ENCODE assay signal across 10 mouse cellular contexts in the genomic region with DNA sequence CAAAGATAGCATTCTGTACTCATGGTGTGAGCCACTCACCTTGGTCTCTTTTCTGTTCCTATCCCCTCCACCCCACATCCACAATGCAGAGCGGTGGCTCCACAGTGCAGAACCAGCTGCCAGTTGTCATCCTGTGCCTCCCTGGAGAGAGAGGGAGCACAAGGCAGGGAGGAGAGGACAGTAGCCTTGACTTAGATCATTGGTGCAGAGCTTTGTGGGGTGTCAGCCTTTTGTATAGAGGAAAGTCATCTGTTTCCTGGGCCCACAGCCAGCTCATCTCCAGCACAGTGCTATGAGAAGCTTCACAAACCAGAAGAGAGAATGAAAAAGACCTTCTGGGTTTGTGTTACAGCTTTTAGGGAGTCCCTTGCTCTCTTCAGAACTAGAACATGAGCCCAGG.
A peak's percentile ranks its signal among the peaks of the same experiment; 100 is the strongest.
DNase-seq lines count a peak whose midpoint lies in the region; ATAC-seq and TF ChIP-seq lines count a peak whose summit lies in the region.
"Had no signal": no experiment of that assay in that cellular context is flagged by ENCODE, and none has a peak within 500 bp of the region (broad histone marks: within the 10 kb centered on the region; RNA-seq: fewer than 3 reads in every experiment).

No protein-coding gene starts in this region.

- H3K4me3 ChIP-seq in lung, embryonic 14.5 days (ENCODE audit: low read depth, low read length) = no peak overlapping the region
- no peak overlapping the region for H3K4me3 ChIP-seq in lung, adult 2 months (replicated peaks; ENCODE audit: extremely low read depth, low read depth, low read length)
- H3K4me3 ChIP-seq in intestine, embryonic 16.5 days (ENCODE audit: low read length) = no peak overlapping the region
- no peak overlapping the region for H3K4me3 ChIP-seq in stomach, postnatal 0 days (ENCODE audit: low read depth, low read length)
- H3K4me3 ChIP-seq in midbrain, embryonic 11.5 days (ENCODE audit: low read depth, low read length) = no peak overlapping the region
- no peak overlapping the region for H3K4me3 ChIP-seq in liver, embryonic 12.5 days
- H3K4me3 ChIP-seq: heart, adult 2 months had no signal

- ATAC-seq in lung, embryonic 14.5 days (ENCODE audit: insufficient read depth) = peak; percentile 92
- ATAC-seq in intestine, embryonic 16.5 days = peak; percentile 75
- 0 out of 2 replicates have a peak, but pooled peaks have one; percentile 19 for ATAC-seq in stomach, postnatal 0 days (ENCODE audit: low FRiP score, low TSS enrichment)
- no peak for ATAC-seq in midbrain, embryonic 11.5 days (ENCODE audit: low FRiP score)
- no peak for ATAC-seq in liver, embryonic 12.5 days

- TF ChIP-seq EP300 in stomach, postnatal 0 days (optimal IDR thresholded peaks at IDR 0.05) = no peak

- no peak overlapping the region for H3K4me2 ChIP-seq in lung, embryonic 14.5 days
- H3K4me2 ChIP-seq in intestine, embryonic 16.5 days (ENCODE audit: low read depth, low read length) = no peak overlapping the region
- H3K4me2 ChIP-seq in stomach, postnatal 0 days (replicated peaks; ENCODE audit: low read depth) = no peak overlapping the region
- no peak overlapping the region for H3K4me2 ChIP-seq in midbrain, embryonic 11.5 days
- H3K4me2 ChIP-seq in liver, embryonic 12.5 days = no peak overlapping the region

- no peaks in the 10 kb centered on the region for H3K27me3 ChIP-seq in lung, embryonic 14.5 days (ENCODE audit: insufficient read depth, low read length)
- H3K27me3 ChIP-seq in intestine, embryonic 16.5 days (replicated peaks; ENCODE audit: control insufficient read depth, insufficient read depth, low read length) = no peaks in the 10 kb centered on the region
- H3K27me3 ChIP-seq in stomach, postnatal 0 days (ENCODE audit: control insufficient read depth, insufficient read depth, low read length) = no peaks in the 10 kb centered on the region
- H3K27me3 ChIP-seq in midbrain, embryonic 11.5 days (ENCODE audit: control insufficient read depth, insufficient read depth, low read length) = no peaks in the 10 kb centered on the region
- no peaks in the 10 kb centered on the region for H3K27me3 ChIP-seq in liver, embryonic 12.5 days (replicated peaks)

- H3K27ac ChIP-seq in lung, embryonic 14.5 days (ENCODE audit: low read depth) = no peak overlapping the region
- H3K27ac ChIP-seq in intestine, embryonic 16.5 days (ENCODE audit: low read length) = peak overlapping the region; percentile 36; the same call in 1 of the 2 replicates
- no peak overlapping the region for H3K27ac ChIP-seq in stomach, postnatal 0 days (replicated peaks)
- H3K27ac ChIP-seq in midbrain, embryonic 11.5 days (ENCODE audit: low read depth, low read length) = no peak overlapping the region
- H3K27ac ChIP-seq in liver, embryonic 12.5 days = no peak overlapping the region
- H3K27ac ChIP-seq: heart, adult 2 months; liver, embryonic 14.5 days had no signal

- no peak overlapping the region for H3K9ac ChIP-seq in lung, embryonic 14.5 days
- no peak overlapping the region for H3K9ac ChIP-seq in intestine, embryonic 16.5 days (ENCODE audit: low read depth, low read length)
- no peak overlapping the region for H3K9ac ChIP-seq in stomach, postnatal 0 days (ENCODE audit: low read length)
- H3K9ac ChIP-seq in midbrain, embryonic 11.5 days (ENCODE audit: low read length) = no peak overlapping the region
- no peak overlapping the region for H3K9ac ChIP-seq in liver, embryonic 12.5 days
- H3K9ac ChIP-seq: liver, embryonic 14.5 days had no signal

- H3K9me3 ChIP-seq in lung, embryonic 14.5 days (ENCODE audit: low read depth, low read length) = no peaks in the 10 kb centered on the region
- H3K9me3 ChIP-seq in intestine, embryonic 16.5 days (ENCODE audit: control insufficient read depth, low read length) = no peaks in the 10 kb centered on the region
- no peaks in the 10 kb centered on the region for H3K9me3 ChIP-seq in stomach, postnatal 0 days (ENCODE audit: control insufficient read depth, low read length)
- H3K9me3 ChIP-seq in midbrain, embryonic 11.5 days (ENCODE audit: control insufficient read depth, low read length) = no peaks in the 10 kb centered on the region
- H3K9me3 ChIP-seq in liver, embryonic 12.5 days (replicated peaks) = no peaks in the 10 kb centered on the region

- 55% methylated on average over 1 of the region's 1 CpGs for WGBS in lung, embryonic 14.5 days
- WGBS in lung, adult 2 months = 77% methylated on average over 1 of the region's 1 CpGs
- 58% methylated on average over 1 of the region's 1 CpGs for WGBS in intestine, embryonic 16.5 days
- 59% methylated on average over 1 of the region's 1 CpGs for WGBS in stomach, postnatal 0 days
- WGBS in midbrain, embryonic 11.5 days = 82% methylated on average over 1 of the region's 1 CpGs
- WGBS in liver, embryonic 12.5 days (ENCODE audit: insufficient replicate concordance) = 67% methylated on average over 1 of the region's 1 CpGs

- no peak for TF ChIP-seq POLR2A in lung, adult 2 months (IDR thresholded peaks at IDR 0.05; ENCODE audit: borderline replicate concordance, extremely low read depth, low read depth, low read length)

- no peak for TF ChIP-seq CTCF in lung, embryonic 14.5 days (IDR thresholded peaks at IDR 0.05; ENCODE audit: low read depth)
- no peak for TF ChIP-seq CTCF in lung, adult 2 months (IDR thresholded peaks at IDR 0.05; ENCODE audit: insufficient read depth, low read length)
- TF ChIP-seq CTCF in stomach, postnatal 0 days (IDR thresholded peaks at IDR 0.05; ENCODE audit: low read depth) = no peak

- peak; percentile 88 for DNase-seq in lung, embryonic 14.5 days
- DNase-seq in lung, adult 2 months = no peak
- peak; percentile 51 to 56 for DNase-seq in left cerebral cortex, postnatal 14 days (ENCODE audit: low spot score in 2 of 2)
- no peak for DNase-seq in stomach, postnatal 0 days (ENCODE audit: low spot score)
- DNase-seq in midbrain, embryonic 11.5 days (ENCODE audit: low spot score, missing footprints) = no peak
- DNase-seq: embryo, embryonic 11 days had no signal

- peaks cover 19% of the 10 kb centered on the region for H3K4me1 ChIP-seq in lung, embryonic 14.5 days (ENCODE audit: insufficient read depth)
- H3K4me1 ChIP-seq in lung, adult 2 months (ENCODE audit: control insufficient read depth, insufficient read depth, low read length) = peaks cover 5% of the 10 kb centered on the region; the same call in 1 of the 2 replicates
- H3K4me1 ChIP-seq in intestine, embryonic 16.5 days (ENCODE audit: control insufficient read depth, insufficient read depth, low read length) = peaks cover 18% of the 10 kb centered on the region; the same call in 1 of the 2 replicates
- no peaks in the 10 kb centered on the region; the same call in 1 of the 2 replicates for H3K4me1 ChIP-seq in stomach, postnatal 0 days (replicated peaks; ENCODE audit: control insufficient read depth, insufficient read depth)
- peaks cover 23% of the 10 kb centered on the region for H3K4me1 ChIP-seq in midbrain, embryonic 11.5 days (ENCODE audit: control insufficient read depth, insufficient read depth, low read length)
- peaks cover 8% of the 10 kb centered on the region; the same call in 1 of the 2 replicates for H3K4me1 ChIP-seq in liver, embryonic 12.5 days

- no peaks in the 10 kb centered on the region for H3K36me3 ChIP-seq in lung, embryonic 14.5 days (ENCODE audit: insufficient read depth)
- H3K36me3 ChIP-seq in intestine, embryonic 16.5 days (ENCODE audit: control insufficient read depth, insufficient read depth, low read length) = no peaks in the 10 kb centered on the region
- no peaks in the 10 kb centered on the region for H3K36me3 ChIP-seq in stomach, postnatal 0 days (ENCODE audit: control insufficient read depth, insufficient read depth, low read length)
- no peaks in the 10 kb centered on the region for H3K36me3 ChIP-seq in midbrain, embryonic 11.5 days (ENCODE audit: control insufficient read depth, insufficient read depth, low read length)
- no peaks in the 10 kb centered on the region for H3K36me3 ChIP-seq in liver, embryonic 12.5 days

- intact Hi-C loops in left cerebral cortex, postnatal 14 days (cut with DNase I) = no loop called here

Comparison
In these comparisons a context has a peak if more than half of its experiments do, and no peak if none do; other contexts are left out.
1. DNase-seq: peak in lung, embryonic 14.5 days (single experiment) and left cerebral cortex, postnatal 14 days (2 of 2); none in lung, adult 2 months (single experiment), stomach, postnatal 0 days (single experiment) and midbrain, embryonic 11.5 days (single experiment).
2. ATAC-seq: peak in lung, embryonic 14.5 days (single experiment), intestine, embryonic 16.5 days (single experiment) and stomach, postnatal 0 days (single experiment); none in midbrain, embryonic 11.5 days (single experiment) and liver, embryonic 12.5 days (single experiment).